Mouse (Mus musculus) liver, embryonic 13.5 days (tissue): Measurements from ENCODE around the gene Sost. TPM values are rescaled to one million over a fixed set of nuclear protein-coding genes. Genes with fewer than 3 reads are reported as not detected.
A peak's percentile ranks its signal among the peaks of the same experiment; 100 is the strongest.

Source experiments
- ATAC-seq: fragments of 200-750 bp; cut with Nextera tagmentation; 2 replicates; pipeline ENCODE4 v1.8.0; 2017; ENCODE audit warnings: low read depth, mild to moderate bottlenecking, moderate number of reproducible peaks, moderate library complexity
- DNase-seq: peaks from one replicate; pipeline ENCODE4 v3.0.0; 2022
- H3K27ac ChIP-seq: fragments of 300-500 bp; sonication (generic); 2 replicates; pipeline ENCODE4 v1.5.1; 2015; ENCODE audit warnings: moderate library complexity, mild to moderate bottlenecking, inconsistent platforms
- H3K27me3 ChIP-seq: fragments of 300-500 bp; sonication (generic); 2 replicates; pipeline ENCODE4 v1.6.1; 2015; ENCODE audit warnings: mild to moderate bottlenecking, inconsistent platforms
- H3K36me3 ChIP-seq: fragments of 300-500 bp; sonication (generic); 2 replicates; pipeline ENCODE4 v1.6.1; 2015; ENCODE audit warnings: mild to moderate bottlenecking, inconsistent platforms
- H3K4me1 ChIP-seq: fragments of 300-500 bp; sonication (generic); replicated peaks from 2 replicates; pipeline ENCODE4 v1.6.1; 2015; ENCODE audit warnings: inconsistent platforms
- H3K4me2 ChIP-seq: fragments of 300-500 bp; sonication (generic); 2 replicates; pipeline ENCODE4 v1.6.1; 2015; ENCODE audit warnings: inconsistent platforms, mild to moderate bottlenecking, moderate library complexity
- H3K4me3 ChIP-seq: fragments of 300-500 bp; sonication (generic); replicated peaks from 2 replicates; pipeline ENCODE4 v1.5.1; 2015; ENCODE audit warnings: mild to moderate bottlenecking, inconsistent platforms
- H3K9ac ChIP-seq: fragments of 300-500 bp; sonication (generic); 2 replicates; pipeline ENCODE4 v1.6.1; 2015; ENCODE audit warnings: mild to moderate bottlenecking, inconsistent platforms
- H3K9me3 ChIP-seq: fragments of 300-500 bp; sonication (generic); replicated peaks from 2 replicates; pipeline ENCODE4 v1.6.1; 2016; ENCODE audit warnings: inconsistent platforms
- WGBS: fragments of 180-500 bp; shearing (Covaris S2); methylation state at CpG from one replicate; pipeline ENCODE4 v1.1.7; 2015; ENCODE audit not compliant: insufficient replicate concordance; 5-methylcytosine and 5-hydroxymethylcytosine counted together
- polyA plus RNA-seq: library from polyadenylated mRNA; unstranded; fragments of >200 nt; fragmentation: Nextera tagmentation; extraction: Ambion mirVana; gene quantifications from 2 replicates; pipeline ENCODE4 v1.2.1, GENCODE M21; 2015

Gene Sost
- polyA plus RNA-seq, 1 experiment from 2014 or later, result 0.06 TPM

DNA sequence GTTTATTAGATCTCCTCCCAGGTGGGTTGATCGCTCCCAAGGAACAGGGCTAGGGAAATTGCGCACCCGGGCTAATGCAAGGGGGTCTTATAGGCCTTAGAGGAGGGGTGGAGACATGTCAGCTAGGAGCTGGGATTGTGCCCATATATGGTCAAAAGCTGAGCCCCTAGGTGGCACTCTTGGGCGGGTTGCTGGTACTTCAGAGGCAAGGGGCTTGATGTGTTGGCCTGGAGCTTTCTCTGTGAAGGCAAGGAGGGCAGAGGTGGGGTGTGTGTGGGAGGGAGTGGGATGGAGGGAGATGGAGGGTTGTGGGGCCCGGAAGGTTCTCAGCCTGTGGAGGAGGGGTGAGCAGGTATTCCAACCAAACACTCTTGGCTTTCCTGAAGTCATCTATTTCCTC, 20.3 kb downstream of the Sost start:
- Histone ChIP-seq H3K9me3 (no peaks in the 10 kb centered on the region), H3K4me1 (no peaks in the 10 kb centered on the region), H3K27ac (no peak overlapping the region), H3K4me3 (no peak overlapping the region), H3K36me3 (no peaks in the 10 kb centered on the region), H3K27me3 (peaks cover 10% of the 10 kb centered on the region; the same call in 1 of the 2 replicates), H3K4me2 (no peak overlapping the region), H3K9ac (no peak overlapping the region)
- ATAC-seq (no peak), DNase-seq (no peak)
- 46% methylated on average over 5 of the region's 5 CpGs for WGBS

DNA sequence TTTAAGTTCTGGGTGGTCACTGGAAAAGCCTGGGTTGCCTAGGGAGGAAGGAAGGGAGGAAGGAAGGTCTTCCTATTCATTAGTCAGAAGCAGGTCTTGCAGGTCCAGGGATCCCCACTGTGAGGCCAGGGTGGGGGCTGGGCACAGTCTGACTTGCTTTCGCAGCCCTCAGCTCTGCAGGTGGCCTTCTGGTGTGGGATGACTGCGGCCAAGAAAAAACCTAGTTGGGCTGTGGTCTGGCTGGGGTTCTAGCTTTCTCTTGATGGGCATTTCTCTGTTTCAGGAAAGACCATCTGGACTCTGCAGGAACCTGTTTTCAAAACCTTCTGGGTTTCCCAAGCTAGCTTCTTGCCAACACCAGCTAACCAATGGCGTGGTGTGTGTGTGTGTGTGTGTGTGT, 23.8 kb downstream of the Sost start:
- H3K36me3 ChIP-seq, result no peaks in the 10 kb centered on the region
- no peaks in the 10 kb centered on the region for H3K4me1 ChIP-seq
- H3K27me3 ChIP-seq, result peaks cover 14% of the 10 kb centered on the region
- H3K27ac ChIP-seq, result no peak overlapping the region
- no peak for DNase-seq
- H3K9ac ChIP-seq, result no peak overlapping the region
- H3K4me2 ChIP-seq, result no peak overlapping the region
- no peak overlapping the region for H3K4me3 ChIP-seq
- no peak for ATAC-seq
- H3K9me3 ChIP-seq, result no peaks in the 10 kb centered on the region
- WGBS, result 33% methylated on average over 3 of the region's 3 CpGs

DNA sequence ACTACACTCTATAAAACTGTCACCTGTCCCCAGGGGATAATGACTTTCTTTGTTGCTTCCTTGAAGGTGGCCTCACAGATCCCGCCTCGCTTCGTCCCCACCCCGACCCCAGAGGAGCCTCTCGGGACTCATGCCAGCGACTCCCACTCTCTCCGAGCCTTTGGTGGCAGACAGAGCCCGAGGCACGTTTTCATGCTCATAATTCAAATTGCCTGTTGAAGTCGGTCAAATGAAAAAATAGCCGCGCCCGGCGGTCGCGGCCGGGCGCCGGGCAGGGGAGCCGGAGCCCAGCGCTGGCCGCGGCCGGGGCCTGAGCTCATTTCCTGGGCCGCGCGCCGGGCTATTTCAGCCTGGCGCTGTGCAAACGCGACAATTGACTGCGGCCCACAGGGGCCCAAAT, 29.7 kb downstream of the Sost start:
- Histone ChIP-seq H3K4me3 (peak overlapping the region; percentile 44), H3K9me3 (no peaks in the 10 kb centered on the region), H3K27ac (no peak overlapping the region), H3K27me3 (peaks cover 45% of the 10 kb centered on the region), H3K4me1 (peaks cover 9% of the 10 kb centered on the region; the same call in 1 of the 2 replicates), H3K9ac (peak overlapping the region; percentile 36; the same call in 1 of the 2 replicates), H3K36me3 (no peaks in the 10 kb centered on the region), H3K4me2 (peak overlapping the region; percentile 70)
- no peak for DNase-seq
- 1% methylated on average over 32 of the region's 32 CpGs for WGBS
- ATAC-seq, result no peak

GRCm38 (mm10) chr11:101936421-101936820, 30.4 kb downstream of the Sost start:
- ATAC-seq, result no peak
- peak overlapping the region; percentile 70 for H3K4me2 ChIP-seq
- H3K9ac ChIP-seq, result no peak overlapping the region

DNA sequence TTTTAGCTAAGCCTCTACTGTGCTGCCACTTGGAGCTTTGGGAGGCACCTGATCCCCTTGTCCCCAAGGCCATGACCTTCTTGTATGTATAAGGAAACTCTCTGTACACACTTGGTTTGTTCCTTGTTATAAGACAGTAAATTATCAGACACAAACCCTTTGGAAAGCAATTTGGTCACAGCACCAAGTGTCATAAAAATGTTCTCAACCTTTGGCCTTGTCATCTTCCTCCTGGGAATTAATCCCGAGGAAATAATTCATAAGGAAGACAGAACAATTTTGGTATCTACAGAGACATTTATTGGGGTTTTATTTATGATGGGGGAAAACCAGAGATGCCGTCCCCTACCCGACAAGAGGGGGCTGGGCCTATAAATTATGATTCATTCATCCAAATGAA, 31.1 kb downstream of the Sost start:
- H3K4me2 ChIP-seq, result no peak overlapping the region
- H3K36me3 ChIP-seq, result no peaks in the 10 kb centered on the region
- peaks cover 9% of the 10 kb centered on the region for H3K4me1 ChIP-seq
- no peak overlapping the region for H3K4me3 ChIP-seq
- ATAC-seq, result no peak
- no peaks in the 10 kb centered on the region for H3K9me3 ChIP-seq
- no peak overlapping the region for H3K27ac ChIP-seq
- WGBS, result 72% methylated on average over 3 of the region's 3 CpGs
- no peak for DNase-seq
- H3K9ac ChIP-seq, result no peak overlapping the region
- H3K27me3 ChIP-seq, result peaks cover 45% of the 10 kb centered on the region

More at GRCm38 (mm10) chr11:101936421-101936820, 30.4 kb downstream of the Sost start:
- Histone ChIP-seq H3K36me3 (no peaks in the 10 kb centered on the region), H3K27me3 (peaks cover 45% of the 10 kb centered on the region), H3K27ac (no peak overlapping the region), H3K9me3 (no peaks in the 10 kb centered on the region), H3K4me3 (no peak overlapping the region), H3K4me1 (peaks cover 9% of the 10 kb centered on the region; the same call in 1 of the 2 replicates)
- no peak for DNase-seq
- 23% methylated on average over 7 of the region's 7 CpGs for WGBS

- 0 out of 2 replicates have a peak, but pooled peaks have one; percentile 12 for ATAC-seq
- H3K4me1 ChIP-seq, result peaks cover 6% of the 10 kb centered on the region
- H3K9me3 ChIP-seq, result no peaks in the 10 kb centered on the region
- no peak overlapping the region for H3K4me3 ChIP-seq
- 51% methylated on average over 4 of the region's 4 CpGs for WGBS
- peaks cover 23% of the 10 kb centered on the region for H3K27me3 ChIP-seq
- no peak overlapping the region for H3K27ac ChIP-seq
- no peaks in the 10 kb centered on the region for H3K36me3 ChIP-seq
- no peak for DNase-seq
- no peak overlapping the region for H3K4me2 ChIP-seq
- H3K9ac ChIP-seq, result no peak overlapping the region
Measured at GRCm38 (mm10) chr11:101931978-101932377, 34.8 kb downstream of the Sost start.

DNA sequence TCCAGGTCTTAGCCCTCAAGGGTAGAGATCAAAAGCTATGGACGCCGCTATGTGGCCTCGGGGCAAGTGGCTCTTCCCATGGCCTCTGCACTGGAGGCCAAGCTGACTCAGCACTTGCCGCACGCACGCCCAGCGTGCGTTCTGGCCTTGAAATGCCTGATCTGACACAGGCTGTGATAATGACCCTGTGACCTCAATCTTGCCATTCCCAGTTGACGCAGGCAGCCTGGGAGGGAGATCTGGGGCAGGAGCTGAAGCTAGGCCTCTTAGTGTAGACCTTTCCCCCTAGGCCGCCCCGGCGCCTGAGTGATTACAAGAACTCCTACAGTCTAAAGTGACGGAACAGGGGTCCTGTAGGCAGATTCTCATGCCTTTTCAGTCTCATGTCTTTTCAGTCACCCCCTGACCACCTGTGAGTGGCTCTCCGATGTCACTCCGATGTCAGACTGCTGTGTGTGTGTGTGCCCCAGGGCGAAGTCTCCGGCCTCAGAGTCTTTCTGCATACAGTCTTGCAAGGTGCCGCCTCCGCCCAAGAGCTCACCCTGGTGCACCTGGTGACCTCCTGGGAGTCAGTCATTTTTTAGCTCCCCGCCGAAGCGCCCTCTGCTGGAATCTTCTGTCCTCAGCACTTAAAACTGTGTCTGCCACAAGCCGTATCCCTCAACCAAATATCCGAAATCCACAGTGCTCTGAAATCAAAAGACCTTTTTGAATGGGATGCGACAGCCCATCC, 38.6 kb downstream of the Sost start:
- H3K9me3 ChIP-seq, result no peaks in the 10 kb centered on the region
- ATAC-seq (no peak), DNase-seq (no peak)
- no peak overlapping the region for H3K4me3 ChIP-seq
- H3K27me3 ChIP-seq, result peaks cover 3% of the 10 kb centered on the region; the same call in 1 of the 2 replicates
- H3K4me1 ChIP-seq, result no peaks in the 10 kb centered on the region; the same call in 1 of the 2 replicates
- H3K4me2 ChIP-seq, result 0 out of 2 replicates have a peak overlapping the region, but pooled peaks have one; percentile 1
- no peak overlapping the region for H3K27ac ChIP-seq
- 38% methylated on average over 25 of the region's 25 CpGs for WGBS
- H3K9ac ChIP-seq, result no peak overlapping the region
- H3K36me3 ChIP-seq, result no peaks in the 10 kb centered on the region

DNA sequence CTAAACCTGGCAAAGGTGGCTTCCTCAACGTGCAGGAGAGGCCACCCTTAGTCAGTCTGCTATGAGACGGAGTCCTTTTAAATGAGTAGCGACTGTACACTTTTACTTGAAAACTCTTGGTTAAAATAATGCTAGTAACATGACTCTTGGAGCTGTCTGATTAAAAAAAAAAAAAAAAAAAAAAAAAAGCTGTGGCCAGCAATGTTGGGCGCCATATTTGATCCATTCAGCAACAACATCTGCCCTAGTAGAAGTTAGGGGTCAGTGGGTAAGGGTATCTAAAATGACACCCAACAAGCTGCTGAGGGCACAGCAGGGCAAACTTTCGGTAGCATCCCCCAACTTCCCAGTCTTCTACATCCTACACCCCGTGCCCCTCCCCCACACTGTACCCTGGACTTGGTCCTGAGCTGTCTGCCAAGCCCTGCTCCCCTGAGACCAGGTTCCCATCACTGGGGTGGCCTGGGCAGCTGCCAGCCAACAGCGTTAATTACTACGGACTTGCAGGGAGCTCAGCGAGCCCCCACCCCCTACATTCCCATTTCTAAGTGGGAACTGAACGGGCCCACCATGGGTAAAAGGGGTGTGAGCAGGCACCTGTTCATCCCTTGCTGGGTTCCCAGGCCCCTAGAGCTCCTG, 39.7 kb downstream of the Sost start:
- no peak for ATAC-seq
- Histone ChIP-seq H3K27me3 (peaks cover 3% of the 10 kb centered on the region; the same call in 1 of the 2 replicates), H3K27ac (no peak overlapping the region), H3K4me2 (no peak overlapping the region), H3K9me3 (no peaks in the 10 kb centered on the region), H3K9ac (no peak overlapping the region), H3K36me3 (no peaks in the 10 kb centered on the region), H3K4me1 (no peaks in the 10 kb centered on the region; the same call in 1 of the 2 replicates), H3K4me3 (no peak overlapping the region)
- no peak for DNase-seq
- WGBS, result 70% methylated on average over 10 of the region's 10 CpGs

GRCm38 (mm10) chr11:101925636-101926035, 41.2 kb downstream of the Sost start:
- DNase-seq, result no peak
- peaks cover 3% of the 10 kb centered on the region; the same call in 1 of the 2 replicates for H3K27me3 ChIP-seq
- no peak for ATAC-seq
- no peaks in the 10 kb centered on the region for H3K9me3 ChIP-seq
- WGBS, result 70% methylated on average over 6 of the region's 6 CpGs
- H3K9ac ChIP-seq, result no peak overlapping the region
- no peak overlapping the region for H3K4me3 ChIP-seq
- no peak overlapping the region for H3K27ac ChIP-seq
- H3K4me1 ChIP-seq, result no peaks in the 10 kb centered on the region
- no peaks in the 10 kb centered on the region for H3K36me3 ChIP-seq
- no peak overlapping the region for H3K4me2 ChIP-seq

DNA sequence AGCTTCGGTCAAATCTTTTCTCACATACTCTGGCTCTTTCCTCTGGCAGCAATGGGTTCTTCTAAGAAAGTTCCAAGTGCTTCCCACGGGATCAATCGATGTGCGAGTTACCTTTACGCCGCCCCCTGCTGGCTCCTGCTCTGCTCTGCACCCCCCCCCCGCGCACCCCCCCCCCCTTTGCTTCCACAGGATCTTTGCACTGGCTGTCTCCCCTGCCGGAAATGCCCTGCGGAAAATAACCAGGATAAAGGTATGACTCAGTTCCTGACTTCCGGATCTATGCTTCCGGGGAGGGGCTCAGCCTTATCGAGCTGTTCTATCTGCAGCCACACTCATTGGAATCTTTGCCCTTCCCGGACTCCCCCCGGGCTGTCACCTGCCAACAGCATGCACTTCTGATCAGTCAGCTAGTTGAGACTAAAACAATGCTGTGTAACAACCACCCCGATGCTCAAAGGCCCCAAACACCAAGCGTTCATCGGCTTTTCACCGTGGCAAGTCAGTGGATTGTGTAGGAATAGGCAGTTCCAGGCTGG, 42.3 kb downstream of the Sost start:
- no peak for ATAC-seq
- 51% methylated on average over 17 of the region's 19 CpGs for WGBS
- no peak for DNase-seq
- H3K4me2 ChIP-seq, result no peak overlapping the region
- H3K27me3 ChIP-seq, result peaks cover 3% of the 10 kb centered on the region; the same call in 1 of the 2 replicates
- no peaks in the 10 kb centered on the region for H3K4me1 ChIP-seq
- no peak overlapping the region for H3K9ac ChIP-seq
- H3K27ac ChIP-seq, result no peak overlapping the region
- H3K9me3 ChIP-seq, result no peaks in the 10 kb centered on the region
- no peaks in the 10 kb centered on the region for H3K36me3 ChIP-seq
- H3K4me3 ChIP-seq, result no peak overlapping the region

GRCm38 (mm10) chr11:101923988-101924387, 42.8 kb downstream of the Sost start:
- DNase-seq, result no peak
- Histone ChIP-seq H3K4me2 (no peak overlapping the region), H3K4me3 (no peak overlapping the region), H3K9me3 (no peaks in the 10 kb centered on the region), H3K4me1 (no peaks in the 10 kb centered on the region), H3K27ac (no peak overlapping the region), H3K36me3 (no peaks in the 10 kb centered on the region), H3K27me3 (peaks cover 3% of the 10 kb centered on the region; the same call in 1 of the 2 replicates), H3K9ac (no peak overlapping the region)
- 68% methylated on average over 6 of the region's 6 CpGs for WGBS
- no peak for ATAC-seq
